Mouse (Mus musculus) embryonic facial prominence, embryonic 12.5 days (tissue): Measurements from ENCODE around the gene Kras. TPM values are rescaled to one million over a fixed set of nuclear protein-coding genes. Genes with fewer than 3 reads are reported as not detected.
A peak's percentile ranks its signal among the peaks of the same experiment; 100 is the strongest.

Source experiments
- ATAC-seq: fragments of 200-750 bp; cut with Nextera tagmentation; 2 replicates; pipeline ENCODE4 v1.8.0; 2017; ENCODE audit not compliant: insufficient number of reproducible peaks, insufficient read depth, low FRiP score, low TSS enrichment
- H3K27ac ChIP-seq: fragments of 300-500 bp; sonication (generic); 2 replicates; pipeline ENCODE4 v1.5.1; 2016; ENCODE audit warnings: mild to moderate bottlenecking
- H3K27me3 ChIP-seq: fragments of 300-500 bp; sonication (generic); 2 replicates; pipeline ENCODE4 v1.6.1; 2016; ENCODE audit warnings: mild to moderate bottlenecking, moderate library complexity
- H3K36me3 ChIP-seq: fragments of 300-500 bp; sonication (generic); 2 replicates; pipeline ENCODE4 v1.6.1; 2016; ENCODE audit warnings: mild to moderate bottlenecking
- H3K4me1 ChIP-seq: fragments of 300-500 bp; sonication (generic); 2 replicates; pipeline ENCODE4 v1.6.1; 2016
- H3K4me2 ChIP-seq: fragments of 300-500 bp; sonication (generic); replicated peaks from 2 replicates; pipeline ENCODE4 v1.6.1; 2016; ENCODE audit warnings: mild to moderate bottlenecking, moderate library complexity
- H3K4me3 ChIP-seq: fragments of 300-500 bp; sonication (generic); 2 replicates; pipeline ENCODE4 v1.5.1; 2016; ENCODE audit warnings: mild to moderate bottlenecking
- H3K9ac ChIP-seq: fragments of 300-500 bp; sonication (generic); 2 replicates; pipeline ENCODE4 v1.6.1; 2016; ENCODE audit warnings: mild to moderate bottlenecking, moderate library complexity
- H3K9me3 ChIP-seq: fragments of 300-500 bp; sonication (generic); 2 replicates; pipeline ENCODE4 v1.6.1; 2016; ENCODE audit warnings: mild to moderate bottlenecking, moderate library complexity
- WGBS: fragments of 180-500 bp; shearing (Covaris S2); methylation state at CpG from one replicate; pipeline ENCODE4 v1.1.7; 2016; 5-methylcytosine and 5-hydroxymethylcytosine counted together
- polyA plus RNA-seq: library from polyadenylated mRNA; unstranded; fragments of >200 nt; fragmentation: Nextera tagmentation; extraction: Ambion mirVana; gene quantifications from 2 replicates; pipeline ENCODE4 v1.2.1, GENCODE M21; 2016

Gene Kras
- polyA plus RNA-seq, 1 experiment from 2014 or later = 81.4 TPM

DNA sequence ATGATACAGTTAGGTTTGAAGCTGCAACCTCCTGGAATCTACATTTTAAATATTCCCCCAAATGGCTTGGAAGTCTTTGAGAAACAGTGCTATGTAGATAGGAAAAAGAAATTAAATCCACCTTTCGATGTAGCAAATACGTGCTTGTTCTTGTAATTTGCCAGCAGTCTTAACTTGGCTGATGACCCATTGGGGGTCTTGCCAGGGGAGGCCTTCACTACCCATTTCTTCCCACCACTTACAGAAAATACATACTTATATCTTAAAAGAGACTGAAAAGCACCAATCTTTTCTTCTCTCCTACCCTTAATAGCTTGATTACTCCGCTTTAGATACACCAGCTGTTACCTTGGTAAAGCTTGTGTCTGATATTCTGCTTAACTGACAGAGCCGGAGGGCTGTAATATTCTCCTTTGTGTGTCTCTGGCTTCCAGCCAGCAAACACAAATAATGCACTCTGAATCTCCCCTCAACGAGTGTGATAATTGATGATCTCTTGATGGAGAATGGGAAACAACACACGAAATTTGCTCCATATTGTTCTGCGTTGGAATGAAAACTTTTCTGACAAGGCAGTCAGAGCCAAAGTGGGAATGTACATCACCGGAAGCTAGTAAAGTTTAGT, 39.9 kb downstream of the Kras start:
- no peaks in the 10 kb centered on the region for H3K9me3 ChIP-seq
- H3K27me3 ChIP-seq = no peaks in the 10 kb centered on the region
- ATAC-seq = no peak
- no peak overlapping the region for H3K27ac ChIP-seq
- 36% methylated on average over 8 of the region's 8 CpGs for WGBS
- peaks cover 10% of the 10 kb centered on the region; the same call in 1 of the 2 replicates for H3K4me1 ChIP-seq
- H3K9ac ChIP-seq = no peak overlapping the region; the same call in 1 of the 2 replicates
- H3K36me3 ChIP-seq = 0 out of 2 replicates have a peak, but pooled peaks cover 4% of the 10 kb centered on the region
- H3K4me2 ChIP-seq = peak overlapping the region; percentile 64
- H3K4me3 ChIP-seq = peak overlapping the region; percentile 74

DNA sequence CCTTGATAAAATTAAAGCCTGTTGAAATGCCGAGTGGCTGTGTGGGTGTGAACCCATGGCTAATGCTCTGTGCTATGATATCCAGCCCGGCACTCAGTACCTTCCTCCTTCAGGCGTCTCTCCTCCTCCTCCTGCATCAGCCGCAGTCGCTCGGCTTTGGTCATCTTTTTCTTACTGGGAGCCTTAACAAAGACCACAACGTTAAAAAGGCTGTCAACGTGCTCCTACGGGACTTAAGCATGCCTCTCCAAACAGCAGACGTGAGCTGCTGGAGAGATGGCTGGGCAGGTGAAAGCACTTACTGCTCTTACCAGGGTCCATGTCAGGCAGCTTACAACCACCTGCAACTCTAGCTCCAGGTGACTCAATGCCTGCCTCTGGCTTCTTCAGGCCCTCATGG, 44.9 kb downstream of the Kras start:
- WGBS = 67% methylated on average over 10 of the region's 10 CpGs
- Histone ChIP-seq H3K36me3 (no peaks in the 10 kb centered on the region), H3K4me1 (no peaks in the 10 kb centered on the region), H3K27me3 (no peaks in the 10 kb centered on the region), H3K4me2 (no peak overlapping the region), H3K27ac (no peak overlapping the region), H3K9ac (no peak overlapping the region), H3K4me3 (no peak overlapping the region), H3K9me3 (no peaks in the 10 kb centered on the region)
- ATAC-seq = no peak

DNA sequence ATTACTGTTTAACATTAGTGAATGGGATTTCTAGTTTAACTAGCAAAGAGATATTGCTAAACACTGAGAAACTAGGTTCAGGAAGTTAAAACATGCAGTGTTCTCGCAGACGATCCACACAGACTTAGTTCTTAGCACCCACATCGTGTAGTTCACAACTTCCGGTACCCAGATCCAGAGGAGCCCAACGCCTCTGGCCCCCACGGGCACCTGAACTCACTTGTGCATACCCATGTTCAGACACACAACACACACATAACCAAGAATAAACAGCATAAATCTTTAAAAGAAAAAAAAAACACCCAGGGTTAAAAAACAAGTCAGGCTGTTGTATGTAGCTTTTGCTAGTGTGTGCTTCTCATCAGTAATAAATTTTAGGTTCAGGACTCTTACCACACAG, 45.6 kb downstream of the Kras start:
- no peaks in the 10 kb centered on the region for H3K4me1 ChIP-seq
- H3K4me2 ChIP-seq = no peak overlapping the region
- H3K27ac ChIP-seq = no peak overlapping the region
- no peak overlapping the region for H3K9ac ChIP-seq
- H3K27me3 ChIP-seq = no peaks in the 10 kb centered on the region
- H3K9me3 ChIP-seq = no peaks in the 10 kb centered on the region
- no peak for ATAC-seq
- no peaks in the 10 kb centered on the region for H3K36me3 ChIP-seq
- H3K4me3 ChIP-seq = no peak overlapping the region
- 85% methylated on average over 6 of the region's 6 CpGs for whole genome bisulfite sequencing

DNA sequence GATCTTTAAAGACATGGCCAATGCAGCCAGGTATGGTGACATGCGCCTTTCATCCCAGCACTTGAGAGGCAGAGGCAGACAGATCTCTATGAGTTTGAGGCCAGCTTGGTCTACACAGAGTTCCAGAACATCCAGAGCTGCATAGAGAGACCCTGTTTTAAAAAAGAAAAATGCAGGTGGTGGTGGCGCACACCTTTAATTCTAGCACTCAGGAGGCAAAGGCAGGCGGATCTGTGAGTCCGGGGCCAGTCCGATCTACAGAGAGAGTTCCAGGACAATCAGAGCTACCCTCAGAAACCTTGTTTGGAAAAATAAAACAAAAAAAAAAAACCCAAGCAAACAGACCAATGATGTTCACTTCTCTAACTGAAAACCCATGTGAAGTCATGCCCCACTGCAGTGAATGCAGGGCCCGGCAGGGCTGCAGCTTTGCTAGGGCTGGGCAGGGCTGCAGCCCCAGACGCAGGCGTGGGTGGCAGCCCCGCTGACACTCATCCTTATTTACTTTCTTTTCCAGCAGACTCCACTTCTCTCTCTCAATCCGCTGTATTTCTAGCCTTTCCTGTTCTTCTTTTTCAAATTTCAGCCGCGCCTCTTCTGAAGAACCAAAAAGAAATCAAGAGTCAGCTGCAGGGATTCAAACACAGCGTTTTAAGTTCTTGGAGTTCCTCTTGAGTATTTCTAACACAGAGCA, 47.5 kb downstream of the Kras start:
- no peaks in the 10 kb centered on the region for H3K36me3 ChIP-seq
- H3K9ac ChIP-seq = no peak overlapping the region
- H3K4me3 ChIP-seq = no peak overlapping the region
- H3K9me3 ChIP-seq = no peaks in the 10 kb centered on the region
- ATAC-seq = no peak
- no peak overlapping the region for H3K4me2 ChIP-seq
- WGBS = 79% methylated on average over 13 of the region's 13 CpGs
- no peaks in the 10 kb centered on the region for H3K4me1 ChIP-seq
- H3K27ac ChIP-seq = no peak overlapping the region
- no peaks in the 10 kb centered on the region for H3K27me3 ChIP-seq

DNA sequence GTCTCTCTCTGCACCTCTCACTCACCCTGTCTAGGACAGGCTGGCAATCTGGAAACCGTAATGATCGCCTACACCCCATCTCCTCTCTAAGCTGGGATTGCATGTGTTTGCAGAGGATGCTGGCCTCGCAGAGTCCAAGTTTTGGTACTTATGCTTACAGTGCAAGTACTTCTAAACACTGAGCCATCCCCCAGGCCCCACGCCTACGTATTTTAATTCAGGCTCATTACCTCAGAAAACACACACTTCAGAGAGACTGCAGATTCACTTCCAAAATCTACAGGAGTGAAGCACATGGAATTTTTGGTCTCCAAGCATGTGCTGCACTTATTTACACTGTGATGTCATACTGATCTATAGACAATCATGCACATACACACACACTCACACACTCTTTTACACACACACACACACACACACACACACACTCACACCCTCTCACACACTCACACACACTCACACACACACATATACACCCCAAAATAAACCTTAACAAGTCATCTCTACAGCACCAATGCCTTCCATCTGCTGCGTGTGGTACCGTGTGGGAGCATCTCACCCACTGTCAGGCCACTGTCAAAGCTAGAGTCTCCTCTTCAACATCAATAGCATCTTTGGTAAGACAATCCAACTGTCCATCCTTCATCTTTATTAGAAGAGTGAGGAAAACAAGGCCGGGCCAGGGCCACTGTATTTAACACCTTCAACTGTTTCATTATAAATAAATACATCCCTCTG, 51.9 kb downstream of the Kras start:
- H3K4me2 ChIP-seq = no peak overlapping the region
- no peaks in the 10 kb centered on the region for H3K4me1 ChIP-seq
- H3K9ac ChIP-seq = no peak overlapping the region
- WGBS = 96% methylated on average over 8 of the region's 8 CpGs
- no peaks in the 10 kb centered on the region for H3K27me3 ChIP-seq
- no peaks in the 10 kb centered on the region for H3K9me3 ChIP-seq
- no peak overlapping the region for H3K4me3 ChIP-seq
- no peak overlapping the region for H3K27ac ChIP-seq
- H3K36me3 ChIP-seq = no peaks in the 10 kb centered on the region
- ATAC-seq = no peak

DNA sequence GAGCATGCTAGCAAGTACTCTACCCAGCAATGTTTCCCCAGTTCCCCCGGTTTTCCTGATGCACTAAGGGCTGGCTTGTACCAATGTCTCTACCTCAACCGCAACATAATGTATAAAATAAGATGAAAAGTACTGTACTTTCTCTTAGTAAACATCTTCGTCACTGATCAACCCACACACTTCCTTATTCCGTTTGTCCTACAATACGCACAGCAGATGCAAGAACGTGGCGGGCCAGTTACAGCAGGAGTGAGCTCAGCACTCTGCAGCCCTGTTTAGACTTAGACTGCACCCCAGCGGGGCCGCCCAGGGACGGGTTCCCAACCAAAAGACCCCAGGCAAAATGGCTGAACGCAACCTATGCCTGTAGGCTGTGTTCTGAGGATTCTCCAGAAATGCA, 56.6 kb downstream of the Kras start:
- Histone ChIP-seq H3K27me3 (no peaks in the 10 kb centered on the region), H3K4me3 (no peak overlapping the region), H3K9ac (no peak overlapping the region), H3K9me3 (no peaks in the 10 kb centered on the region), H3K36me3 (no peaks in the 10 kb centered on the region), H3K4me1 (no peaks in the 10 kb centered on the region), H3K4me2 (no peak overlapping the region), H3K27ac (no peak overlapping the region)
- 79% methylated on average over 11 of the region's 11 CpGs for WGBS
- no peak for ATAC-seq

DNA sequence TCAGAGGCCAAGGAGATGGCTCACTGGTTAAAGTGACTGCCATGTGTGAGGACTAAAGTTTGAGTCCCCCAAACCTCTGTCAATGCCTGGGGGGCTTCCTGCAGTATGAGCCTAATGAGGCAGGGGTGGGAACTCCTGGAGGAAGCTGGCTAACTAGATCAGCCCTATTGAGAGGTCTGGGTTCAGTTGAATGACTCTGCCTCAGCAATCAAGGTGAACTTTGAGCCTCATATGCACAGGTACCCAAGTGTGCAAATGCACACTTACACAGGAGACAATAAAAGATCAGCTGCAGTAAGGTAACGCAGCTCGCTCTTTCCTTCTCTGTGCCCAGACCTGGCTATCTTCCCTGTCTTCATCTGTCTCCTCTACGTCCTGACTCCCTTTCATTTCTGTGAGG, 57.0 kb downstream of the Kras start:
- Histone ChIP-seq H3K9ac (no peak overlapping the region), H3K9me3 (no peaks in the 10 kb centered on the region), H3K27me3 (no peaks in the 10 kb centered on the region), H3K4me2 (no peak overlapping the region), H3K27ac (no peak overlapping the region), H3K4me3 (no peak overlapping the region), H3K4me1 (no peaks in the 10 kb centered on the region), H3K36me3 (no peaks in the 10 kb centered on the region)
- ATAC-seq = no peak
- WGBS = 88% methylated on average over 3 of the region's 3 CpGs

DNA sequence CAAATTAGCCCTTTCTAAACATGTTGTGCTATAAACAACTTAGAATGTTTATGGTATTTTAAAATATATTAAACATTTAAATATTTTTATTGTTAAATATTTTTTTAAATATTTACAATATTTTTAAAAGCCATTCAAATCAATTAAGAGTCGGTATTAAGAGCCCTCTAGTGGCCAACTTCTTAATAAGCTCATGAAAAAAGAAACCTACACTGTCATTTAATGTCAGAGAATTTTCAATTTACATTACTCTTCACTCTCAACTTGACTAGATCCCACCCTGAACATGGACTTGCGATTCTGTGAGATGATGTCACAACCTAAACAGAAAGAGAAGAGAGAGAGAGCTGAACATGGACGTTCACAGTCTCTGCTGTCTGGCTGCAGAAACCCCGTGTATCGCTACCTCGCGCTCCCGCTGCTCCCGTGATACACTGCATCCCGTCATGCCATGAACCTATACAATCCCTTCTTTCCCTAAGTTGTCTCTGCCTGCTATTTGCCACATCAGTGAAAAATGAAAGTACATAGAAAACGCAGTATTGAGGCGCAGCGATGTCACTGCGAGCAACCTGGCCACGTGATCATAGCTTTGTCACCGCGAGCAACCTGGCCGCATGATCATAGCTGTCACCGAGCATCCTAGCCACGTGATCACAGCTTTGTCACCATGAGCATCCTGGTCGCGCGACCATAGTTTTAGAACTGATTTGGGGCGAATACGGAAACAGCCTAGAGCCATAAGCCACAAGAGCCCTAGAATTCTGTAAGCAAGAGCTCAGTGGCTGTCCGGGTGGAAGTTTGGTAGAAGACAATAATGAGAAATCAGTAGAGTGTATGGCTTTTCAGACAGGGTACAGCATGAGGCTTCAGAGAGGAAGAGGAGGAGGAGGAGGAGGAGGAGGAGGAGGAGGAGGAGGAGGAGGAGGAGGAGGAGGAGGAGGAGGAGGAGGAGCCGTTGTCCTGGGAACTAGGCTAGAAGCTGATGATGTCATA, 62.6 kb downstream of the Kras start:
- no peak overlapping the region for H3K27ac ChIP-seq
- no peaks in the 10 kb centered on the region for H3K4me1 ChIP-seq
- H3K4me3 ChIP-seq = peak overlapping the region; percentile 20
- 65% methylated on average over 27 of the region's 27 CpGs for WGBS
- no peak for ATAC-seq
- peak overlapping the region; percentile 38 for H3K4me2 ChIP-seq
- H3K9me3 ChIP-seq = no peaks in the 10 kb centered on the region
- H3K9ac ChIP-seq = no peak overlapping the region
- H3K36me3 ChIP-seq = no peaks in the 10 kb centered on the region
- no peaks in the 10 kb centered on the region for H3K27me3 ChIP-seq

DNA sequence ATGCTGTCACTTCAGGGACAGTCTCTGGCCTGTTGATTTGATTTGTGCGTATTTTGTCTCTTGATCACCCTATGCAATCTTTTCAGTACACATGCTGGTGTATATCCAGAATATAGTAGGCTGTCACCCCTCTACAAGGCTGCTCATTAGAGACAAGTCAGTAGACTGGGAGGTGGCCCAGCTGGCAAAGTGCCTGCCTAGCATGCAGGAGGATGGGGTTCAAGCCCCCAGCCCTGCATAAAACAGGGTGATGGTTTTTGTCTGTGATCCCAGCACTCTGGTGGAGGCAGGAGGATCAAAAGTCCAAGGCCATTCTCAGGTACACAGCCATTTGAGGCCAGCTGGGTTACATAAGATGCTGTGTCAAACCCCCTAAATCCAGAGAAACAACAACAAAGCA, 63.9 kb downstream of the Kras start:
- Histone ChIP-seq H3K9me3 (no peaks in the 10 kb centered on the region), H3K27ac (no peak overlapping the region), H3K36me3 (no peaks in the 10 kb centered on the region), H3K4me1 (no peaks in the 10 kb centered on the region), H3K27me3 (no peaks in the 10 kb centered on the region), H3K4me2 (no peak overlapping the region), H3K4me3 (no peak overlapping the region), H3K9ac (no peak overlapping the region)
- no peak for ATAC-seq
- 88% methylated on average over 1 of the region's 1 CpGs for WGBS

DNA sequence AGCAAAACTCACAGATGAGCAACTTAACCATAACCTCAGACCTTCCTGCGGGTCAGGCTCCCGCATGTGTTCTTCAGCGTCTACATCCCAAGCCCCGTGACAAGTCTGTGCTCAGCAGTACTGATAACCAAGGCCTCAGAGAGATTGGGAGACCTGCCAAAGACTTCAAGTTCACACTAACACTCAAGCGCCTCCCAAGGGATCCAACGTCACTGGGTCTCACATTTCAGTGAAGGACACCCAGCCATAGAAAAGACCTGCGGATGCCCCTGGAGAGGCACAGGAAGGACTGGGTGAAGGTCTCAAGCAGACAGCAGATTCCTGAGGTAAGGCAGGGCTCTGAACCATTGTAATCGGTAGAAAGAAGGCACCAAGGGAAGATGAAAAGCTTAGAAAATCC, 68.0 kb downstream of the Kras start:
- no peaks in the 10 kb centered on the region for H3K4me1 ChIP-seq
- H3K9ac ChIP-seq = no peak overlapping the region
- ATAC-seq = no peak
- no peaks in the 10 kb centered on the region for H3K27me3 ChIP-seq
- no peak overlapping the region for H3K4me3 ChIP-seq
- 79% methylated on average over 8 of the region's 8 CpGs for WGBS
- H3K36me3 ChIP-seq = no peaks in the 10 kb centered on the region
- no peak overlapping the region for H3K27ac ChIP-seq
- no peak overlapping the region for H3K4me2 ChIP-seq
- no peaks in the 10 kb centered on the region for H3K9me3 ChIP-seq

DNA sequence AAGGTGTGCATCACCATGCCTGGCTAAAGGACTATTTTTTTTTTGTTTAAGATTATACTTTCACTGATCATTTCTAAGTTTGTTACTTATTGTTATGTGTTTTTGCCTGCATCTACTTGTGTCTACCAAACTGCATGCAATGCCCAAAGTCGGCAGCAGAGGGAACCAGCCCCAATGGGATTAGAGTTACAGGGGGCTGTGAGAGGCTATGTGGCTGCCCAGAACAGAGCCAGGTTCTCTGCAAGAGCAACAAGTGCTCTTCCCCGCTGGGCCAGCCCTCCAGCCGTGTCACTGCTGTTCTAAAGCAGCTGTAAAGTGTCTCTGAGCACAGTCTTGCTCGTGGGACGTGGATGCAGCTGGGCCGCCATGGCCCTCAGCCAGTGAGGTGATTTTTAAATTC, 70.4 kb downstream of the Kras start:
- Histone ChIP-seq H3K4me3 (no peak overlapping the region), H3K27me3 (peaks cover 9% of the 10 kb centered on the region; the same call in 1 of the 2 replicates), H3K9ac (no peak overlapping the region), H3K36me3 (no peaks in the 10 kb centered on the region), H3K9me3 (no peaks in the 10 kb centered on the region), H3K27ac (no peak overlapping the region), H3K4me2 (no peak overlapping the region), H3K4me1 (peaks cover 7% of the 10 kb centered on the region; the same call in 1 of the 2 replicates)
- 31% methylated on average over 6 of the region's 6 CpGs for WGBS
- no peak for ATAC-seq
